Mouse (Mus musculus) heart, embryonic 13.5 days (tissue): ENCODE data around the gene Stard5. TPM values are rescaled to one million over a fixed set of nuclear protein-coding genes. Genes with fewer than 3 reads are reported as not detected.

Experiments used
- ATAC-seq: fragments of 200-750 bp; cut with Nextera tagmentation; 2 replicates; pipeline ENCODE4 v1.8.0; 2017; ENCODE audit warnings: moderate TSS enrichment; ENCODE audit not compliant: insufficient number of reproducible peaks, low FRiP score, low TSS enrichment; ENCODE audit errors: extremely low read depth
- H3K27ac ChIP-seq: fragments of 300-500 bp; sonication (generic); replicated peaks from 2 replicates; pipeline ENCODE4 v1.5.1; 2015; ENCODE audit warnings: moderate library complexity, mild to moderate bottlenecking, inconsistent platforms
- H3K27me3 ChIP-seq: fragments of 300-500 bp; sonication (generic); replicated peaks from 2 replicates; pipeline ENCODE4 v1.6.1; 2015; ENCODE audit warnings: mild to moderate bottlenecking, inconsistent platforms
- H3K36me3 ChIP-seq: fragments of 300-500 bp; sonication (generic); 2 replicates; pipeline ENCODE4 v1.6.1; 2015; ENCODE audit warnings: mild to moderate bottlenecking, inconsistent platforms
- H3K4me1 ChIP-seq: fragments of 300-500 bp; sonication (generic); 2 replicates; pipeline ENCODE4 v1.6.1; 2015; ENCODE audit warnings: inconsistent platforms
- H3K4me2 ChIP-seq: fragments of 300-500 bp; sonication (generic); 2 replicates; pipeline ENCODE4 v1.6.1; 2015; ENCODE audit warnings: inconsistent platforms, mild to moderate bottlenecking, moderate library complexity
- H3K4me3 ChIP-seq: fragments of 300-500 bp; sonication (generic); 2 replicates; pipeline ENCODE4 v1.5.1; 2015; ENCODE audit warnings: moderate library complexity, mild to moderate bottlenecking, inconsistent platforms
- H3K9ac ChIP-seq: fragments of 300-500 bp; sonication (generic); 2 replicates; pipeline ENCODE4 v1.6.1; 2015; ENCODE audit warnings: inconsistent platforms, mild to moderate bottlenecking, moderate library complexity
- H3K9me3 ChIP-seq: fragments of 300-500 bp; sonication (generic); 2 replicates; pipeline ENCODE4 v1.6.1; 2016; ENCODE audit warnings: inconsistent platforms
- WGBS: fragments of 180-500 bp; shearing (Covaris S2); methylation state at CpG from one replicate; pipeline ENCODE4 v1.1.7; 2015; ENCODE audit warnings: mixed read lengths; 5-methylcytosine and 5-hydroxymethylcytosine counted together
- polyA plus RNA-seq: library from polyadenylated mRNA; unstranded; fragments of >200 nt; fragmentation: Nextera tagmentation; extraction: Ambion mirVana; gene quantifications from 2 replicates; pipeline ENCODE4 v1.2.1, GENCODE M21; 2015

Gene Stard5
- polyA plus RNA-seq, 1 experiment from 2014 or later, result 28.9 TPM

DNA sequence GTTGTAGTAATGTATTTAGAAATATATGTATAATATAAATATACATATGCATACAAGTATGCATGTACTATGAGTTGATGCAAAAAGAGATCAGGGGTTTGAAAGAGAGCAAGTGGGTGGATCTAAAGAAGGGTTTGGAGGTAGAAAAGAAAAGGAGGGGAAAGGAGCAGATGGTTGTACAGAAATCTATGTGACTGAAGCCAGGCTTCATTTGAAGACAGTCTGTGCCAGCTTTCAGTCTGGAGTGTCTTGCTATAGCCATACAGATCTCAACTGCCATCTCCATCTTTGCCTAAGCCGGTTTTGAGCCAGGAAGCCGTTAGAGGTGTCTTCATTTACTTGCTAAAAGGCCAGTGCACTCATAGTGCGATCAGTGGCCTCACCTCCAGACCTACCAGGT, 16.5 kb upstream of the Stard5 start:
- Histone ChIP-seq H3K36me3 (no peaks in the 10 kb centered on the region), H3K4me1 (peaks cover 8% of the 10 kb centered on the region), H3K27ac (no peak overlapping the region), H3K27me3 (no peaks in the 10 kb centered on the region), H3K4me2 (no peak overlapping the region), H3K9me3 (no peaks in the 10 kb centered on the region), H3K9ac (no peak overlapping the region), H3K4me3 (no peak overlapping the region)
- 71% methylated on average over 3 of the region's 3 CpGs for WGBS
- ATAC-seq, result no peak

DNA sequence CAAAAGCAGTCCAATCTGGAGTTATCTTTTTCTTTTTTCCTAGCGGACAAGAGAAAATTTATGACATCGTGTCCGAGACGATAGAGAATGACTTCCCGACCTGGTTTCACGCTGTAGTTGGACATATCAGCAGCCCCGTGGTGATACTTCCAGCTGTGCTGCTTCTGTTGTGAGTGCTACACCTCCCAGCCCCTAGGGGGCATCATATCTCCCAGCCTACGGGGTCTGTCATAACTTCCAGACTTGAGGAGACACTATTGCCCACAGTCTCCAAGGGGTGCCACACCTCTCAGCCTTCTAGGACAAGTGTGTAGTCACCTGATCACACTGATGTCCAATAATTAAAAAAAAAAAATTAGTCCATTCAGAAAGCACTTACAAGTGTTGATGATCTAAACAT, 15.9 kb upstream of the Stard5 start:
- no peak overlapping the region for H3K4me3 ChIP-seq
- ATAC-seq, result no peak
- no peaks in the 10 kb centered on the region for H3K9me3 ChIP-seq
- no peaks in the 10 kb centered on the region for H3K36me3 ChIP-seq
- no peak overlapping the region for H3K4me2 ChIP-seq
- no peak overlapping the region for H3K9ac ChIP-seq
- no peak overlapping the region for H3K27ac ChIP-seq
- WGBS, result 79% methylated on average over 8 of the region's 8 CpGs
- no peaks in the 10 kb centered on the region for H3K27me3 ChIP-seq
- peaks cover 8% of the 10 kb centered on the region for H3K4me1 ChIP-seq

DNA sequence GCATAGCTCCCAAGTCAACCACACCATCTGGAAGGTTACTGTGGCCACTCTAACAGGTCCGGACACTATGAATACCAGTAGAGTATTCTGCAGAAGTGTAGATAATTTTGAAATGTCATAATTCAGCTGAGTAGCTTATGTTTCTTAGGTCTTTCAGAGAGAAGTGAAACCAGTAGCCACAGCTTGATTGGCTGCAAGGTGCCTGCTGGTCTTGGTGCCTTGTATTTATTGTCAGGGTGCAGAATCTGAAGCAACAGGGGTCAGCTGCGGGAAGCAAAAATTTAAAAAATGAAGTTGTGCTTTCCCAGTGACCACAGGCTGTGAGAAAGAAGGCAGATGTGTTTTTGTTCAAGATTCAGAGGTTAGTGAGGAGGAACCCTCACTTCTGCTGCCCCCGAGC, 15.5 kb upstream of the Stard5 start:
- Histone ChIP-seq H3K9ac (no peak overlapping the region), H3K4me2 (no peak overlapping the region), H3K27me3 (no peaks in the 10 kb centered on the region), H3K36me3 (no peaks in the 10 kb centered on the region), H3K27ac (no peak overlapping the region), H3K4me3 (no peak overlapping the region), H3K9me3 (no peaks in the 10 kb centered on the region), H3K4me1 (peaks cover 8% of the 10 kb centered on the region)
- 79% methylated on average over 3 of the region's 3 CpGs for WGBS
- ATAC-seq, result no peak

DNA sequence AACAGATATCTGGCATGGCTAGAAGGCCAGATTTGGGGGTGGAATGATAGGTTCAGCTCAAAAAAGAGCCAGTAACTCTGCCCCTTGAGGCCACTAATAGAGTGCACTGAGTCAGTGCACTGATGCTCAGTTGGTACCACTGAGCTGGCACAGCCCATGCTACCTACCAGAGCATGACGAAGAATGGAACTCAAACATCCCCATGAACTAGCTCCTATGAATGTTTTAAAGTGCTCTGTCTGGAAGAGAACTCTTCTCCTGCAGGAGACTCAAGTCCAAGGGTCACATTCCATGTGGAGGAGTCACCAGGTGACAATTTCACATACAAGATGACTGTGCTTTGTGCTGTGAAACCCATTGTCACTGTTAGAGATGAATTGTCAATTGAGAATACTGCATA, 13.1 kb upstream of the Stard5 start:
- H3K9ac ChIP-seq, result no peak overlapping the region
- H3K4me1 ChIP-seq, result peaks cover 15% of the 10 kb centered on the region
- no peaks in the 10 kb centered on the region for H3K36me3 ChIP-seq
- no peak overlapping the region for H3K4me2 ChIP-seq
- H3K27ac ChIP-seq, result no peak overlapping the region
- WGBS, result 72% methylated on average over 1 of the region's 1 CpGs
- H3K4me3 ChIP-seq, result no peak overlapping the region
- no peak for ATAC-seq
- no peaks in the 10 kb centered on the region for H3K27me3 ChIP-seq
- H3K9me3 ChIP-seq, result no peaks in the 10 kb centered on the region

DNA sequence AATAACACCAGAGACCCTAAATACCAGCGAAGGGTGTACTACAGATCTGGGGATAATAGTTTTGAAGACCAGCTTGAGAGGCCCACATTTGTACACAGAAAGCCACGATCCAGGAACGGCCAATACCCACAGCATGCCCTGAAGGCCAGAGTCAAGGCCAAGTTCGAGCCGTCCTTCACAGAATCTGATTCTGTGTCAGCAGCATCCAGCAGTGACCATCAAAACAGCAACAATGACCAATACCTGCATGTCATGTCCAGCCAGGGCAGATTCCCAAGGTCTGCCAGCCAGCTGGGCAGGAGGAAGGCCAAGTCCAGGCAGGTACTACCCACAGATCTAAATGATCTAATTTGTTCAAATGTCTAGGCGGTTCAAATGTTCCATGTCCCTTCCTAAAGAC, 9.2 kb upstream of the Stard5 start:
- ATAC-seq, result no peak
- Histone ChIP-seq H3K9me3 (no peaks in the 10 kb centered on the region), H3K4me3 (no peak overlapping the region), H3K4me2 (no peak overlapping the region), H3K36me3 (no peaks in the 10 kb centered on the region), H3K27me3 (no peaks in the 10 kb centered on the region), H3K27ac (no peak overlapping the region), H3K4me1 (peaks cover 7% of the 10 kb centered on the region), H3K9ac (no peak overlapping the region)
- 84% methylated on average over 6 of the region's 6 CpGs for WGBS

DNA sequence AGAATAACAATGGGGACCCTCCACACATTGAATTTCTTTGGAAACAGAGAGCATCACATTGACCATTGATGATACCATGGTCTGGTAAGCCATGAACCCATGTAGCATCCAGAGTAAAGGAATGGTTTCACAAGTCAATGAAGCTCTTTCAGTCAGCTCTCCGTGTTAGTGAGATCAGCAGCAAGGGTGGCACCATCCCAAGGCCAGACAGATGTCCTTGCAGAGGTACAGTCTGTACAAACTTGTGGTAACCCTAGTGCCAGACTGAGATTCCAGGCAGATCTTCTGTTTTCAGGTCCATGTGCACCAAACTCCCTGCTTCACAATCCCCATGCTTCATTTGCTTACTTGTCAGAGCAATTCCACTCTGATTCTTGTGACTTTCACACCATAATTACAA, 7.7 kb upstream of the Stard5 start:
- no peak for ATAC-seq

DNA sequence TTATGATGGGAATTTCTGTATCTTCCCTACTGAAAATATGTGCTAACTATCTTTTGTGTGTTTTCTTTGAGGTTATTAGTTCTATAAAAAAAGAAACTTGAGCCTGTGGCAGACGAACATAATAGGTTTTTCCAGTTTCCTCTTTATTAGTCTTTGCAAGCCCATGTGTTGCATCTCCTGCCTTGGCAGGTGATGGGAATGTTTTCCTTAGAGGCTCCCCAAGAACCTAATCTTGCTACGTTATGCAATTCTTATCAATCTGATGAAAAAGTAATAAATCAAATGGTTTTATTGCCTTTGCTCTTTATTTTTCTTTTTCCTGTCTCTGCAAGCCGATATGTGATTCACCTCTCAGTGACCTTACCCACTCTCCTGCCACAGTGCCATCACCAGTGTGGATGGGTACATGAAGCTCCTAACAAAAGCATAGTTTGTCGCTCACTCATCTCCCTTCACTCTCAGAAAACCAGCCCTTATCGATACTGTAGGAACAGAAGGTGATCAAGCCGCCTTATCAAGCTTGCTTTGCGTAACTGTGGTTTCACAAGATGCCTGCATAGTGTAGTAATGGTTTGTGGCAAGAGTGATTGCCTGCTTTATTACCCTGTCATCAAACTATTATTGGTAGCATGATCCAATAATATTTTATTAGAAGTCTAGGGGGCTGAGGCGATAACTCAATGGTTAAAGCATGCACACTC, 5.1 kb upstream of the Stard5 start:
- no peaks in the 10 kb centered on the region for H3K9me3 ChIP-seq
- no peak overlapping the region for H3K4me3 ChIP-seq
- no peak overlapping the region for H3K27ac ChIP-seq
- no peak overlapping the region for H3K4me2 ChIP-seq
- no peak for ATAC-seq
- H3K4me1 ChIP-seq, result peaks cover 12% of the 10 kb centered on the region
- 69% methylated on average over 8 of the region's 8 CpGs for WGBS
- no peak overlapping the region for H3K9ac ChIP-seq
- H3K27me3 ChIP-seq, result no peaks in the 10 kb centered on the region
- H3K36me3 ChIP-seq, result no peaks in the 10 kb centered on the region

More for the DNA sequence above, 7.7 kb upstream of the Stard5 start:
- no peak overlapping the region for H3K27ac ChIP-seq
- no peaks in the 10 kb centered on the region for H3K27me3 ChIP-seq
- WGBS, result 65% methylated on average over 1 of the region's 1 CpGs
- no peak overlapping the region for H3K4me2 ChIP-seq
- peaks cover 7% of the 10 kb centered on the region; the same call in 1 of the 2 replicates for H3K4me1 ChIP-seq
- H3K4me3 ChIP-seq, result no peak overlapping the region
- no peak overlapping the region for H3K9ac ChIP-seq
- no peaks in the 10 kb centered on the region for H3K9me3 ChIP-seq
- no peaks in the 10 kb centered on the region for H3K36me3 ChIP-seq

DNA sequence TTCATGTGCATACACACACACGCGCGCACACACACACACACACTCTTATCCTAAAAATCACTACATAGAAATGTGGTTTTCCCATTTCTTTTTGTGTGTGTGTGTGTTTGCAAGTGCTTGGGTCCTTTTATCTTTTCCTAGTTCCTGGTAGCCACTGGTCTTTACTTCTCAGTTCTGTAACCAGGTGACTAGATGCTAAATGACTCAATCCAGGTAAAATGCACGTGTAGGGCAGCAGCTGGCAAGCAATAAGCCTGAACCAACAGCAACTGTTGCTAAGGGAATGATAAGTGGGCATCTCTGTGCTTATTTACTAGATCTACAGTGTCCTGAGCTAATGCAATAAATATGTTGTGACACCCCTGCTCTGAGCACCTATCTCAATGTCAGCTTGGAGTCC, 4.4 kb upstream of the Stard5 start:
- H3K27me3 ChIP-seq, result no peaks in the 10 kb centered on the region
- WGBS, result 84% methylated on average over 4 of the region's 4 CpGs
- no peak overlapping the region for H3K9ac ChIP-seq
- H3K27ac ChIP-seq, result no peak overlapping the region
- H3K36me3 ChIP-seq, result no peaks in the 10 kb centered on the region
- H3K9me3 ChIP-seq, result no peaks in the 10 kb centered on the region
- no peak overlapping the region for H3K4me3 ChIP-seq
- ATAC-seq, result no peak
- H3K4me1 ChIP-seq, result peaks cover 7% of the 10 kb centered on the region
- no peak overlapping the region for H3K4me2 ChIP-seq

DNA sequence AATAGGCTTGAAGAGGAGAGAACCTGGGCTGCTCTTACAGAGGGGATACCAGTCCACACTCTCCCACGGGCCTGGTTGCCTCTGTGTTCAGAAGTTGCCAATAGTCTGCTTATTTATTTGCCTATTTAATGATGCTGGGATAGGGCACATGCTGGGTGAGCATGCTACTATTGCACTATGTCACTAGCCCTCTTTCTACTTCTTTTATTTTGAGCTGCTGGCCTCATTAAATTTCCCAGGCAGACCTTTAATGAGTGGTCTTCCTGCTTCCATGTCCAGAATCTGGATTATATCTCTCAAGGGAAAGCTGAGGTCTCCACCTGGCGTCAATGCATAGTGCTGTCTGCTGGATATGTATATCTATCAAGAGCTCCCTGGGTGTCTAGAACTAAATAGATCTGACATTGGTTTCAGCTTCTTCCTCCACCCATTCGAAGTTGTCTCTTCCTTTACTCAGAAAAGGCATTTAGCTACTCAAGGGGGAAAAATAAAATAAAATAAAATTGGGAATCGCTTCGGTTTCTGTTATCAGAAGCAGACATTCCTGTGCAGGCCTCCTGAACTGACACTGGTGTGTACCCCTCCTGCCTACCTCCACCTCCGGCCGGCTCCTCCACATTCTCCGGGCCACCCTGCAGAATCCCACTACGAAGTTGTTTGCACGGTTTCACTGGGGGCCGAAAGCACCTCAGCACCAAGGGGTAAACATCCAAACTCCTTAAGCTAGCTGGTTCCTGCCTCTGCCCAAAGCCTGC, 509 bp upstream of the Stard5 start:
- Histone ChIP-seq H3K4me2 (peak overlapping the region; percentile 80), H3K4me3 (peak overlapping the region; percentile 78), H3K4me1 (peaks cover 28% of the 10 kb centered on the region), H3K36me3 (peaks cover 22% of the 10 kb centered on the region), H3K27ac (peak overlapping the region; percentile 70), H3K27me3 (no peaks in the 10 kb centered on the region), H3K9ac (peak overlapping the region; percentile 83), H3K9me3 (no peaks in the 10 kb centered on the region)
- 7% methylated on average over 11 of the region's 11 CpGs for WGBS
- peak; percentile 10; the same call in 1 of the 2 replicates for ATAC-seq

DNA sequence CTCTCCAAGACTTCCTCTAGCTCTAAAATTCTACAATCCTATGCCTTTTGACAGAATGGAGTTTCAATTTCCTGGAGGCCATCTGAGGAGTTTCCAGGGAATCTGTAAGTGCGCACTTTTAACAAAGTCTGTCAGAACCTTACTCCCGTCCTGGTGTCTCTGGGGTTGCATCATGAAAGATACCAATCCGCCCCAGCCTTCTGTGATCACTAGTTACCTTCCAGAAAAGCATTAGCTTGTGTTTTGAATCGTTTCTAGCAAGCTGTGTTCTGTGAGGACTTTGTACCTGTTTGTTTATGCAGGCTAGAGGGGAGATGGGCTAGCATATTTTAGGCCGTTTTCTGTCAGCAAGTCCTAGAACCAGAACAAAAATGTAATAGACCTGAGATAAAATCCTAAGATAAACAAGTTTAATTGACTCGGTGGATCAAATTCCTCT, 942 bp downstream of the Stard5 start:
- WGBS, result 27% methylated on average over 6 of the region's 6 CpGs
- Histone ChIP-seq H3K4me2 (peak overlapping the region; percentile 80), H3K36me3 (peaks cover 37% of the 10 kb centered on the region), H3K9ac (peak overlapping the region; percentile 94), H3K4me3 (peak overlapping the region; percentile 78), H3K27ac (peak overlapping the region; percentile 69), H3K27me3 (no peaks in the 10 kb centered on the region), H3K9me3 (no peaks in the 10 kb centered on the region), H3K4me1 (peaks cover 28% of the 10 kb centered on the region)
- no peak for ATAC-seq

DNA sequence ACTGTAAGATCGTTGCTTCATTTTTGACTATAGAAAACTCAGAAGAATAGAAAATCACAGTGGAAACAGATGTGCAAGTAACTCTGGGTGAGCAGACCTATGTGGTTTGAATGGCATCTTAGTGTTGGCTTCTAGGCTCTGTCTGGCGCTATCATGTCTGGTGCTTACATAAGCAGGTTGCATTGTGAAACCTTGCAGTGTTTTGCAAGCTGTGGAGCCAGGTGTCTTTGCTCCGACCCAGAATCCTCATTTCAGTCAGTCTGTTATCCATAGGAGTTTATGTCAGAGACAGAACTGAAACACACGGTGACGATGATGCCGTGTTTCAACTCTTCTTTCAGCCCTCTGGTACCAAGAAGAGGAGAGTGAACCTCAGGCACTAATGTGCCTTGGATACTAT, 2.1 kb downstream of the Stard5 start:
- no peak for ATAC-seq
- no peak overlapping the region for H3K27ac ChIP-seq
- H3K4me3 ChIP-seq, result no peak overlapping the region

DNA sequence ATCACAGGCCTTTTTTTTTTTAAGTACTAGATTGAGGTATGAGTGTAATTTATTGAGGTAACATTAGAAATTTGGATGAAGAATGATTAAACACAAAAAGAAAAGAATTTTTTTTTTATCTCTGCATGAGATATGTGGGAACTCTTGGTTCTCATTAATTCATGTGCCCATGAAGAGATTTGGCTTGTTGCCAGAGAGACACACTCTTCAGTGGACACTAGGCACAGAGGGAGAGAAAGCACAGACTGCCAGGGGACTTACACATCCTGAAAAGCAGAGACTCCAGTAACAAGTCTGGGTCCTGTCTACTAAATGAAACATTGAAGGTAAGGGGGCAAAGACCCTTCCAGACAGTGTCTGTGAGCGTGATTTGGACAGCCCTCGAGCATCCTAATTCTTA, 4.0 kb downstream of the Stard5 start:
- H3K4me3 ChIP-seq, result no peak overlapping the region
- H3K4me2 ChIP-seq, result no peak overlapping the region
- 79% methylated on average over 2 of the region's 2 CpGs for WGBS
- H3K27ac ChIP-seq, result no peak overlapping the region
- no peak for ATAC-seq
- H3K27me3 ChIP-seq, result no peaks in the 10 kb centered on the region
- peaks cover 45% of the 10 kb centered on the region for H3K4me1 ChIP-seq
- H3K9me3 ChIP-seq, result no peaks in the 10 kb centered on the region
- H3K9ac ChIP-seq, result no peak overlapping the region
- H3K36me3 ChIP-seq, result peaks cover 67% of the 10 kb centered on the region

More for the DNA sequence above, 2.1 kb downstream of the Stard5 start:
- H3K36me3 ChIP-seq, result peaks cover 48% of the 10 kb centered on the region
- H3K9me3 ChIP-seq, result no peaks in the 10 kb centered on the region
- 78% methylated on average over 6 of the region's 6 CpGs for WGBS
- H3K4me2 ChIP-seq, result peak overlapping the region; percentile 80
- H3K27me3 ChIP-seq, result no peaks in the 10 kb centered on the region
- H3K4me1 ChIP-seq, result peaks cover 28% of the 10 kb centered on the region
- H3K9ac ChIP-seq, result no peak overlapping the region
